Mouse (Mus musculus): Measurements from ENCODE around the gene Wdr93.

Wdr93 gene

DNA sequence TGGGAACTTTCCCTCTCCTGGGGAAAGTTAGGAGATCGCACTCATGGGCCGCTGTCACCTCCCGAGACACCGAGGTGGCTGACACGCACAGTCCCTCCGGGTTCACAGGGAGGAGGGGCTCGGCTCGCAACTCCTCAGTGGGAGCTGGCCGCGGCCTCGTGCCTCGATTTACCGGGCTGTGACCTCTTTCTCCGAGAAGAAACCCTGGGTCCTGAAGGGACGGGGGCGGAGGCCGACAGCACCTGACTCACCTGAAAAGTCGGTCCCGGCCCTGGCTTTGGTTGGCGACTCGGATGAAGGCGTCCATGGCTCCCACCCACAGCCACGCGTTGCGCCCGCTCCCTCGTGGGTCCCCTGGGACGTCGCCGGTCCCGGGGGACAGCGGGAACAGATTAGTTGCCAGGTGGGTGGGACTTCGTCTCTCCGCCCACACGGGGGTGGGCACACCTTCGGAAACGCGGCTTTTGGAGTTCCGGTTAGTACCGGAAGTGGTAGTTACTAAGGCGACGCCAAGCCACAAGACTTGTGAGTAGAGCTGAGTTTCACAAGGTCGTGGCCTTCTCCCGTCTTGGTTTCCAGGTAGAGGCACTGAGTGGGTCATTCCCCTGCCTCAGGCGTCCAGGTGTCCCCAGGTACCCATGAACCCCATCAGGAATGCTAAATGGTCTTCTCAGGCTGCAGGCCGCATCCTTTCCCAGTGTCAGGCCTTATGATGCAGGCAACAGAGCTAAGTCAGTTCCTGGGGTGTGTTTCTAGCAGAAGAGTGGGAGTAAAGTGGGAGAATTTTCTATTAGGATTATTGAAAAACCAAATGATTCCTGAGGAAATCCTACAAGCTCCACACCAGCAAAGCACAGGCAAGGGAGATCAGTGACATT lies at the start of gene Wdr93, which contains the start of gene Pex11a:
Gene Wdr93, plus strand, starts transcription at position 505 of the 878 bp plus-strand sequence.
Gene Pex11a, minus strand, starts transcription at position 473 of the 878 bp plus-strand sequence.
- DNase-seq (ENCODE audit: low spot score) = peak; percentile 82

DNA sequence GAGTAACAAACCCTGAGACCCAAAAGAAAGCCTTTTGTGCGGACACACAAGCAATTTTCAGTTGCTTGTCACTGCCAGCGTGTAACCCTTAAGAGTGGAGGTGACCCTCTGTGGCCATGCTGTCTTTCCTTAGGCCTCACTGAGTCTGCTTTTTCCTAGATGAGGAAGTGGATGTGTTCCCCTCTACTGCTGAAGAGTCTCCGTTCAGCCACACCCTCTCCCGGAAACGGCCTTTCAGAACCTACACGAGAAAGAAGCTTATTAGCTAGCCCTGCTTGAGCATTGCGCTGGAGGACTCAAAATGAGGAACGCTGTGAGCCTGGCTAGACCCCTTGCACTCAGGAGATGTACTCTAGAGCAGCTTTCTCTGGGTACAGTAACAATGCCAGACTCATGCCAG lies 46.5 kb upstream of the Wdr93 start:
- DNase-seq (ENCODE audit: low spot score) = no peak

DNA sequence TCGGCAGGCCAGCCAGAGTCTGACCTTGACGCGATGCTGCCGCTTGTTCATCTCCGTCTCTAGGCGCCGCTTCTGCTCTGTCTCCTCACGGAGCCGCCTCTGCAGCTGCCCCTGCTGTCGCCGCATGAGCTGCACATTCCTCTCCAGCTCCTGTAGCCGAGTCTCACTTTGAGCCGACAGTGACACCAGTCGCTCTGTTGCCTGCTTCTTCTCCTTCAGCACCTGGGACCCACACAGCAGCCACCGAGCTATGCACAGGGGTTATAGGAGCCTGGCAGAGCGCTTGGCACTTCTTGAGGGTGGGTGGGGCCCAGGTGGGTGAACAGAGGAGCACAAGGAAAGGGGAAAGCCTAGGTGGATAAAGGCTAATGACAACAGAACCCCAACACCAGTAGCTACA lies 40.2 kb upstream of the Wdr93 start:
- DNase-seq (ENCODE audit: low spot score) = no peak

DNA sequence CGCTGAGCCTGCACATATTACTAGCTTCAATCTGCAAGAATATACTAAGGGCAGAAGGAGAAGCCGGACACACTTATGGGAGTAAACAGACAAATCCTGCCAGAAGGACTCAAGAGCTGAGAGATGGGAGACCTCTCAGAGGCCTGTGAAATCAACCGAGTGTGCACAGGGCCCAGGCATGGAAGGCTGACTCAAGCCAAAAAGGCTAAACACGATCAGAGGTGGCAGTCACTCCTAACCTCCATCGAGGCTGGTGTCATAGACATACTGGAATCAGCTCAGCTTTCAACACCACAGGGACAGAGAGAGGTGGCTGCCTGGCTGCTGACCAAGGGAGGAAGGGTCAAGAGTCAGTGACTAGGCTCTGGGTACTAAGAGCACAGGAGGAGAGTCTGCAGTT lies 37.8 kb upstream of the Wdr93 start:
- DNase-seq (ENCODE audit: low spot score) = no peak

DNA sequence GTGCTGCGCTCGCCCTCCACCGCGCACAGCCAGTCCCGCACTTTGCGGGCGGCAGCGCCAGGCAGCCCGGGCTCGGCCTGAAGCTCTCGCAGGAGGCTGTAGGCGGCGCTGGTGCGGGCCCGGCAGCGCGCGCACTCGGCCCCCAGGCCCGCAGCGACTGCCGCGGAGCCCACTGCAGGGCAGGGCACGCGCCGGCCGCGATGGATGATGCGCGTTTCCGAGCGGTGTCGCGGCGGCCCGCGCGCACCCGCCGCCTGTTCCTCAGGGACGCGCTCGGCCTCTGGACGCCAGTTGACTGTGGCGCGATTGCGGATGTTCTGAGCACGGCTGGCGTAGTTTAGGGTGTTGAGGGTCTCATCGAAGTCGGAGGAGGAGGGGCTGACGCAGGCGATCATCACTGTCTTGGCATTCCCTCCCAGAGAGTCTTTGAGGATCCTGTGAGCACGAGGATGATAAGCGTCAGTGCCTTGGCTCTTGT lies 32.8 kb upstream of the Wdr93 start:
- peak; percentile 12 for DNase-seq (ENCODE audit: low spot score)

DNA sequence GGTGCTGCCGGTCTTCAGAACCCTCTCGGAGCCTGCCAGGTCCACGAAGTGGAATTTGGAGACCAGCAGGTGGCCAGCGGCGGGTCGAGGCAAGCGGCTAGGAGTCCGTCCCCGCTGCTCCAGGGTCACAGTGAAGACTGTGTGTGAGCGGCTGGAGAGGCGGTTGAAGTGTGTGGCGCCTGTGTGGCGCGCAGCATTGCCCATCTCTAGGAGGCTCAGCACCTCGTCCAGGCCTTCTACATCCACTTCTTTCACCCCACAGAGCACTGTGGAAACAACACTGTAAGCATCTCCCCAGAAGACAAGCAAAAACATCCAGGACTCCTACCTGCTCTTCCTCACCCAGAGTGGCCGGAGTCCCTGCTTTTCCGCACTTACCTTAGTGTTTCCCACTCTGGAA lies 32.1 kb upstream of the Wdr93 start:
- no peak for DNase-seq (ENCODE audit: low spot score)

DNA sequence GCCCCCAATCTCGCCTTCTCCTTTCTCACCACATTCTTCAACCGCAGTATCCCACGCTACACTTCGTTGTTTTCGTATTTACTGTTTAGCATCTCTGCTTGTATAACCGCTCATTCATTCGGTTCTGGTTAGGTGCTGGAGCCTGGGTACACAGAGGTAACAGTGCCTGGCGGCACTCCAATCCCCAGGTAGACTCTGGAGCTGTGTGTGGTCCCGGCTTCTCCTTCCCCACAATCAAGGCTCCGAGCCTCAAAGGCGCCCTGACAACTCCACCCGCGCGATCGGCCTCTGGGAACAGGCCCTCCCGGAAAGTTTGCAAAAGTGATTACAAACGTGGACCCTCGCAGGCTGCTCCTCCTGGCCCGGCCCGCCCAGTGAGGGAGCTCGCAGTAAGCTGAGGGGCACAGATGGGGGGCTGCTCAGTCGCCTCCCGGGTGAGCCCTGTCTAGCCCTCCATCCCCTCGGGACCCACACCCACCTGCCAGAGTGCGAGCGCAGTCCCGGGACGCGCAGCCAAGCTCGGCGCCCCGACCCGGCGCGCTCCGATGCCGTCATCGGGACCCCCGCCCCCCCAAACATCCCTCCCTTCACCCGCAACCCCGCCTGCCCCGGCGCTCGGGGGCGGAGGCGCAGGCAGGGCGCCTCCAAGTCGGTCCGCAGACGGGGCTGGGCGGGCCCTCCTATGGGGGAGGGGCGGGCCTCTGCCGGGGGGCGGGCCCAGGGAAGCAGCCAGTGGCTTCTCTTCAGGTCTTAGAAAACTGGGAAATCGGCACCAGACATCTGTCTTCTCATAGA lies 27.6 kb upstream of the Wdr93 start, which contains the start of gene Kif7:
Gene Kif7, minus strand, starts transcription at position 534 of the 795 bp plus-strand sequence.
- peak; percentile 86 for DNase-seq (ENCODE audit: low spot score)

DNA sequence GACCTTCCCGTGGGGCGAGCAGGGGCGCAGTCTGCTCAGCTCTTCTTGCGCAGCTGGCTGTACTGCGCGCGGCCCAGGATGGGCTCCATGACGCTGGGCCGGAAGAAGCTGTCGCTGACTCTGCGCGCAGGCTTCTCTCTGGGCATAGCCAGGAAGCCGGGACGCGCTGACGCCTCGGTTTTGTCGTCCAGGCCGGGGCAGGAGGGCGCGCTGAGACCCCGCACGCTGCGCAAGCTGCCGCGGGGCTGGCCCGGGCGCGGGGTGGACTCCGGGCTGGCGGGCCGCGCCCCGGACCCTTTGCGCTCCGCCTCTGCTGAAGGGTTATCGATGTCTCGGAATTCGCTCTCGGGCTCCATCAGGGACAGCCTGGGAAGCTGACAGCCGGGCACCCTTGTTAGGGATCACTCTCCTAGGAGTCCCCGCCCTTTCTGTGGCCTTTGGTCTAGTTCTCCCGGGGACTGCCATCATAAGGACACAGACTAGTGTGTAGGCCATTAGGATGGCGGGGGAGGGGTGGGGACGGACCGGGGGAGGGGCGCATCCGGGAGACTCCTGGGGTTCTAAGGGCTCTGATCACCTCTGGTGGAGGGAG lies 21.5 kb upstream of the Wdr93 start:
- DNase-seq (ENCODE audit: low spot score) = peak; percentile 54

DNA sequence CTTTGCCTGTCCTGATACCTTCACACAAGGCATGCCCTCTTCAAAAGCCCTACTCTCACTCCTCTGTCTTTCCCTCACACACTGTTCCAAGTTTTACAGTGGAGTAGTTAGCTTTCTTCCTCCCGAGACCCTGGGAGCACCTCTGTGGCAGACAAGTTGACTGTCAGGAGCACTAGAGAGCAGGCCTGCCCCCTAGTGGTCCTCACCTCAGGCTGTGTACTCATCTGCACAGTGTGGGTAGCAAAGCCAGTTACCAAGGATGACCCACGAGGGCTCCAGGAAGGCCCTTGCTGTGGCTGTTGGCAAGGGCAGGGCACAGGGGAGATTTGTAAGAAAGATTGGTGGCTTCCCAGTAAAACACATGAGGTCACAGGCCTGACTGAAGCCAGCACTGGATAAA lies 15.9 kb upstream of the Wdr93 start:
- peak; percentile 20 for DNase-seq (ENCODE audit: low spot score)

DNA sequence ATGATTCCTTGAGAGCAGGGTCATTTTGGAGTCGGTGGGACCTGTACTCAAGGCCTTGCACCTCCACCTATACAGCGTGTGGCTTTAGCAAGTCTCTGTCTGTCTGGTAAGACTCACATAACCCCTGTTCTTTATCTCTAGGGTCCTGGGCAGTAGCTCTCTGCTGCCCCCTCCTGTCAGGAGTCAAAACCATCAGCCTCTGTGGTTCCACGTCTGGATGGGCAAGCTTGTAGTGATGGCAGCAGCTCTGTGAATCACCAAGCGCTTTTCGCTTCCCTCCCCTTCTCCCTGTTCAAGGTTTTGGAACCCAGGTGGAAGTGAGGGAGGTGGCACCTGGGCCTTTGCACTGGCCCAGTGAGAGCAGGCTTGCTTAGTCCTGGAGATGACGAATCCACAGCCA lies 14.7 kb upstream of the Wdr93 start:
- DNase-seq (ENCODE audit: low spot score) = peak; percentile 46

DNA sequence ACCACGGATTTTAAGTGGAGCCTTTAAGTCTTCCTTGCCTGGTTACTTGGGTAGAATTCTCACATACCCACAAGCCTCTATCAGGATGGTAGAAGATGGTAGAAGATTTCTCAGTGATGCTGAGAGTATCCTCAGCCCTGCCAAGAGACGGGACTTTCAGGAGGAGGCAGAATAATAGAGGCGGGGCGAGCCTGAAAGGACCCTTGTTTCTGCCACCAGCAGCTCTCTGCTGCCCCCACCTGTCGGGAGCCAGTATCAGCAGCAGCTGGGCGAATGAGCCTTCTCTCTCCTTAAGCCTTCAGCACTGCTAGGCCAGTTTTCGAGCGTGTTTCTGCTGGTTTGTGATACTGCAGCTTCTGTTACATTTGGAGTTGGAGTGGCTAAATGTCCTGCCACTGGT lies 13.8 kb upstream of the Wdr93 start:
- DNase-seq (ENCODE audit: low spot score) = peak; percentile 49

DNA sequence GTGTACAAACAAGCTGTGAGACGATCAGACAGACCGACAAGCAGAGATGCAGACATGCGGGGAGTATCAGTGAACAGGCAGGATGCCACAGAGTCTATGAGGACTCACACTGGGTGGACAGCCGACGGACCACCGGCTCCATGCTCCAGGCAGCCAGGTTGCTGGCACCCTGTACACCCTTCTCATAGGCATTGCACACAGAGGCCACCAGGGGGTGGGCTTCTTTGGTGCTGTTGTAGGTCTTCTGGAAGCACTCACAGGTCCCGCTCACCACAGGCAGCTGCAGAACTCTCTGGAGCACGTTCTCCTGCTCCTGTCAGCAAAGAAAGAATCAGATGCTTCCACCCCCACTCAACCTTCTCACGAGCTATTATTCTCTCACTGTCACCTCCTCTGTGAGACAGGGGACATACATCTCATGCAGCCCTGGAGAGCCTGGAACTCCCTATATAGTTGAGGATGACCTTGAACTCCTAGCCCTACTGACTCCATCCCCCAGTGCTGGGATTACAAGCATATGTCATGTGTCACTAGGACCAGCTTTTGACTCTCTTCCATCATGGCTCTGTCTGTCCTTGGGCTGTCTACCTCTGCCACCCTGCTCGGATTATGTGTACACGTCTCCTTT lies 13.1 kb upstream of the Wdr93 start:
- DNase-seq (ENCODE audit: low spot score) = no peak

DNA sequence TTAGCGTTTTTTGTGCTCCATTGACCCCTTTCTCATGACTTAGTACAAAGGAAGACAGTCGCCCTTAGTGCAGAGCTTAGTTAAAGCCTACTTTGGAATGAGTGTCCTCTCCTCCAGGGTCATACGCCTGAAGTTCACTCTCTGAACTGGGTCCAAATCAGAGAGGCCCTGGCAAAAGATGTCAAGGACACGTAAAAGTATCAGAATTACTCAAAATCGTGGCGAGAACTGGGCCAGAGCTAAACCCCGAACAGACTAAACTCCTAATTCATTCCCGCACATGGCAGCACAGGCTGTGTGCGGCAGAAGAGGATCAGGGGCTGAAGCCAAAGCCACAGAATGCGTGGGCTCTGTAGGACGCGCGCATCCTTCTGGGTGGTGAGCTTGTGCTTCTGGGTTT lies 11.5 kb upstream of the Wdr93 start:
- DNase-seq (ENCODE audit: low spot score) = no peak

DNA sequence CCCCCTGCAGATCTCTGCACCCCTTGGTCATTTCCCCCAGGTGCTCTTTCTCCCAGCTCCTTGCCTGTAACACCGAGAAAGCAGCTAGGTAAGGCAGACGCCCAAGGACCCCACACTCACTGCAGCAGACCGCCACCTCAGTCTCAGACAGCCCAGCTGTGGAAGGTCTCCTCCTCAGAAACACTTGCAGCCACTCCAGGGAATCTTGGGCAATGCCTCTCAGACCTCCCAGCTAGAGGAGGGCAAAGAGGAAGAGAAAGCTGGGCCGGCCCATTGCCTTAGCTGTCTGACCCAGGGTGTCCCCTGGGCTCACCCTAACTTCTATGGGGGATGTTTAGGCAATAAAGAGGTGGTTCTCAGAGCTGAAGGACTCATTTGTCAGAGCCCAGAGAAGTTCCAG lies 10.3 kb upstream of the Wdr93 start, which contains the start of gene Plin1:
Gene Plin1, minus strand, starts transcription at position 282 of the 400 bp plus-strand sequence.
- no peak for DNase-seq (ENCODE audit: low spot score)

DNA sequence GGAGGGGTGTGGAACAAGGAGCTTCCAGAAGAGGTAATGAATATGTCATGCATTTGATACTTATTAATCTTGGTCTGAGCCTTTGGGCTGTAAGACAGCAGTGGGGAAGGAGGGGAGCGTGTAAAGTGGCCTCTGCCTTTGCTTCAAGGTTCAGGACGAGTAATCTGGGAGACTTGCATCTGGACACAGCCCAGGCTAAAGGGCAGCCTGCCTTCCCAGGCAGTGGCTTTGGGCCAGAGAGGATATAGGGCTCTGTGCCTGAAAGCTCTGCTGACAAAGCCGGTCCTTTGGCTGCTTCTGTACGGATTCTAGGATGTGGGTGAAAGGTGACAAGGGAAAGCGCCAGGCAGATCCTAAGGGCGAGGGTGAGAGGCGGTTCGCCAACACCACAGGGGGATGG lies 8.4 kb upstream of the Wdr93 start:
- no peak for DNase-seq (ENCODE audit: low spot score)

DNA sequence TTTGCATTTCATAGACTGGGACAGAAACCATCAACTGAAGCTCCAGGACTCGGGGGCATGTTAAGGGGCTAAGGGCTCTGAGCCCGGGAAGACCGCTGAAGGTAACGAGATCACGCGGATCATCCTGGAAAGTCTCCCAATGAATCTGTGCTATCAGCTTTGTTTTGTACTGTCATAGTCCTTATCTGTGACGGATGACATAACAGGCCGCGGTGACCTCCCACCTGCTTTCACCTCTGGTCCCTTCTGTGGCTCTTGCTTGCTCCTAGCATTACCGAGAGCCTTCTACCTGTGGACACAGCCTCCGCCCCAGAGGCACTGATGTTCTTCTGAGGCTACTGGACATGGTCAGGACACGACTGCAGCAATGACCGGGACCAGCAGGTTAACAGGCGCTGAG lies 6.5 kb upstream of the Wdr93 start:
- DNase-seq (ENCODE audit: low spot score) = no peak

DNA sequence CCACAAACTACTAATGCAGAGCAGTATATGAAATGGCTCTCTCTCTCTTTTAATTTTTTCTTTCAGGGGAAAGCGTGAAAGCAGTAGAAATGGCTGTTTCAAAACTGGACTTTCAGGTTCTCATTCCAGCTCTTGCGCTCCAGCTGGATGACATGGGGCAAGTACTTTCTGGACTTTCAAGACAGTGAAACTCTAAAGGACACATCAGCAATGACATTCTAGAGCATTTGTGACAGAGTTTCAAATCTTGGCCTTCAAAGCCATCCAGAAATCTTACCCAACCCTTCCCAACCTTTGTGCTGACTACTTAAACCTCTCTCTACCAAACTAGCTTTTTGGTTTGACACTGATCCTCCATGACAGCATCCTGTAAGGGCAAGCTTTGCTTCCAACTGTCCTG lies 4.0 kb upstream of the Wdr93 start:
- no peak for DNase-seq (ENCODE audit: low spot score)

DNA sequence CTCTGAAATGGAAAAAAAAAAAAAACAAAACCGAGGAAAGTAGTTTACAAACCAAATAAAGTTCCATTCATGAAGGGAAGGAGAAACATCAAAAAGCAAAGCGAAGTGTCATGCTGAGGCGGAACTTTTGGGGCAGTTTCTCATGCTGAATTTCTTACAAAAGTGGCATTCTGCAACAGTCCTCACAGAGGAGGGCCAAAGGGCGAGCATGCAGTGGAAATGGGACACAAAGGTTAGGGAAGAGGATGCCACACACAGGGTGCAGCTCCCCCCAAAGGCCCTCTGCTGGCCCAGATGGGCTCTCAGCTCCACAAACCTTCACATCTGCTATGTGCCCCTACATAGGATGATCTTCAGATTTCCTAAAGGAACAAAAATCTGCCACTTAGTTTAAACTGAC lies 2.7 kb upstream of the Wdr93 start:
- no peak for DNase-seq (ENCODE audit: low spot score)

DNA sequence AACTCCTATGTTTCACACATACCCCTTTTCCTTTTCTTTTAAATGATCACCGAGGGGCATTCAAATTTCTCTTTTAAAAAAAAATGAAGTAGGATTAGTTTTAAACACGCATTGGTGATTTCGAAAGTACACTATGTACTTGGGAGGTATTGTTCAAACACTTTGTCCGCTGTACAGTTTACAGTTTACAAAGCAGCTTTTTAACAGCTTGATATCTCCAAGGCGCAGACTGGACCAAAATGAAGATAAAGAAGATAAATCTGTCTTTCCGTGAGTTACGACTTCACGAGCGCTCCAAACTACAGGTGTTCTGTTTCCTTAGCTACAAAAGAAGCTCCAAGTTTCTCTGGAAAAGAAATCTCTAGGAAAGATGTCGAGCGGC lies 695 bp upstream of the Wdr93 start:
- no peak for DNase-seq (ENCODE audit: low spot score)

DNA sequence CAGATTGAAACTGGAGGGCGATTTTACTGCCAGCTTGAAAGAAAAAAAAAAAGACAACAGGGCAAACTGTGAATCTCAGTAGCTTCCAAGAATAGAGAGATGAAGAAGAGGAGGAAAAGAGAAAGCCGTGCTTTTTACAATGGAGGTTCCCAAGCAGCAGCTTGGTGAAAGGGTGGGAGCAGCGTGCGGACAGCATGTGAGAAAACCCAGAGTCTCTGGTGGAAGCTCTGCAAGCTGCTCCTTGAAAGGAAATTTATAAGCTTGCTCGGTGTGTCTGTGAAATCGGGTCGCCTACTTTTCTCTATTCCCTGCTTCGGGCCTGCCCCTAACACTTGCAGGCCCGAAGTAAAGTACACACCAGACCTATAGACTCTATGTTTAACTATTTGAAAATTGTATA lies 1.1 kb downstream of the Wdr93 start:
- no peak for DNase-seq (ENCODE audit: low spot score)

DNA sequence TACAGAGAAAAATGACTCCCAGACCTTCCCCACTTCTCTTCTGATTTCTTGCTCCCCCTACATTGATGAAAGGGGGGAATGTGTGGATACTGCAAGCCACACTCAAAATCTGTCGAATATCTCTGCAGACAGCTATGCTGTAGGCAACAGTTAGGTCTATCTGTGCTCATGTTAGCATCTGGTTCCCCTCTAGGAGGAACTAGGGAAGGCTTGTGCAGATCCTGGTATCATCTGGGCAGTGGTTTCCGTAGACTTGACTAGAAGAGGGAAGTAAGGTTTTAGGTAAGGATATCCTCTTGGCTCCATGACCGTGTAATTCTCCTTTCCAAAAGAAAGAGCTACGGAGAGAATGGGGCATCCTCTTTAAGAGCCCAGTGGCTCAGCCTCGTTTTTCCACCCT lies 1.6 kb downstream of the Wdr93 start:
- no peak for DNase-seq (ENCODE audit: low spot score)

DNA sequence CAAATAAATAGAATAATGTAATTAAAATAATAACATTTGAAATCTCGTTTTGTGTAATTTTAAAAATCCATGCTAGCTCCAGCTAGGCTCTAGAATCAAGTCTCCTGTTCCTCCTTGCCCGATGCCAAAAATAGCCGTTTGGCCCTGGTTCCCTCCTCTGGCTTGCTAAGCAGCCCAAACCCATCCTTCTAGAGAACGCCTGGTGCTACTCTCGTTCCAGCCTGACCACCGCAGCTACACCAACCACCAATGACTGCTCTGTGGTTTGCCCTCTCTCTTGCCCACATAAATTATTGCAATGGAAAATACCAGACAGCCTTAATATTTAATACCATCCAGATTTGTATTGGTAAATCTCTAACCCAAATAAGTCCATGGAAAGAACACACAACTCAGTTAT lies 4.7 kb downstream of the Wdr93 start:
- no peak for DNase-seq (ENCODE audit: low spot score)

Measured in yolk sac, embryonic 10.5 days (tissue).